Mouse (Mus musculus): ENCODE data around the gene Rps27. TPM values are rescaled to one million over a fixed set of nuclear protein-coding genes. Genes with fewer than 3 reads are reported as not detected.

Gene Rps27
- total and polyA plus RNA-seq, 3 experiments, result 2,476 to 6,504 TPM; not detected in 1

- TF ChIP-seq MYC (IDR thresholded peaks at IDR 0.05; ENCODE audit: low read depth, low read length) (peak; percentile 71; the same call in 1 of the 2 replicates), NRF1 (IDR thresholded peaks at IDR 0.05; ENCODE audit: insufficient read depth, low read depth, low read length, poor library complexity, severe bottlenecking) (no peak), JUND (IDR thresholded peaks at IDR 0.05; ENCODE audit: low read depth, low read length) (no peak; the same call in 1 of the 2 replicates), EP300 (IDR thresholded peaks at IDR 0.05; ENCODE audit: low read depth in 1 of 2, low read length in 2 of 2) (peak in 1 of 2 experiments; percentile 44; a peak in 1 of 4 replicates), USF2 (IDR thresholded peaks at IDR 0.05; ENCODE audit: borderline replicate concordance in 1 of 2, insufficient read depth in 1 of 2, low read depth in 1 of 2, low read length in 2 of 2) (no peak), CTCF (IDR thresholded peaks at IDR 0.05 in 2 of 3, conservative IDR thresholded peaks at IDR 0.05 in 1 of 3; ENCODE audit: control insufficient read depth in 1 of 3, insufficient read depth in 1 of 3, low read depth in 2 of 3, low read length in 3 of 3, poor library complexity in 1 of 3, severe bottlenecking in 1 of 3) (peak; percentile 34 to 97 (median 84); a peak in 5 of 6 replicates), KAT2A (conservative IDR thresholded peaks at IDR 0.05; ENCODE audit: low read depth, low read length) (no peak), POLR2AphosphoS5 (IDR thresholded peaks at IDR 0.05; ENCODE audit: borderline replicate concordance, low read depth, low read length) (no peak), RAD21 (IDR thresholded peaks at IDR 0.05; ENCODE audit: low read depth, low read length) (peak; percentile 88), ZNF384 (IDR thresholded peaks at IDR 0.05; ENCODE audit: low read depth, low read length) (0 out of 2 replicates have a peak, but pooled peaks have one; percentile 38), MEF2A (IDR thresholded peaks at IDR 0.05; ENCODE audit: extremely low read depth, insufficient replicate concordance, low read depth, low read length, poor library complexity, severe bottlenecking) (no peak), MAZ (IDR thresholded peaks at IDR 0.05; ENCODE audit: low read depth, low read length) (no peak; the same call in 1 of the 2 replicates), HCFC1 (IDR thresholded peaks at IDR 0.05; ENCODE audit: low read depth, low read length) (peak; percentile 63; the same call in 1 of the 2 replicates), ZC3H11A (IDR thresholded peaks at IDR 0.05; ENCODE audit: low read depth, low read length) (peak; percentile 81), POLR2AphosphoS2 (IDR thresholded peaks at IDR 0.05; ENCODE audit: low read length) (no peak)
These were observed 6.6 kb upstream of the Rps27 start (continued) for GRCm38 (mm10) chr3:90220088-90220487.

GRCm38 (mm10) chr3:90215825-90216380 is 2.5 kb upstream of the Rps27 start:
- peak; percentile 77 for DNase-seq (ENCODE audit: low read depth, low spot score)
- Histone ChIP-seq H3K27ac (ENCODE audit: control insufficient read depth, low read depth, low read length) (no peak overlapping the region), H3K9me3 (replicated peaks; ENCODE audit: insufficient read depth, low read length) (no peaks in the 10 kb centered on the region), H3K27me3 (ENCODE audit: control insufficient read depth in 1 of 2, insufficient read depth in 2 of 2, low read length in 2 of 2) (no peaks in the 10 kb centered on the region), H3K9ac (ENCODE audit: control insufficient read depth, low read depth, low read length, poor library complexity, severe bottlenecking) (no peak overlapping the region), H3K79me2 (ENCODE audit: control insufficient read depth, insufficient read depth, low read length, poor library complexity) (peaks cover 20% of the 10 kb centered on the region), H3K4me1 (ENCODE audit: control insufficient read depth in 1 of 2, insufficient read depth in 2 of 2, low read length in 2 of 2) (peaks cover 12 to 16% of the 10 kb centered on the region in 2 experiments; a peak in 3 of 4 replicates), H3K36me3 (ENCODE audit: control insufficient read depth in 1 of 2, insufficient read depth in 2 of 2, low read length in 2 of 2) (peaks cover 12 to 23% of the 10 kb centered on the region in 2 experiments), H3K4me3 (ENCODE audit: control insufficient read depth in 1 of 2, insufficient read depth in 1 of 2, low read depth in 2 of 2, low read length in 2 of 2) (no peak overlapping the region)
- peak; percentile 57; the same call in 1 of the 2 replicates for TF ChIP-seq TBP (IDR thresholded peaks at IDR 0.05; ENCODE audit: low read depth, low read length)
- TF ChIP-seq MAX (IDR thresholded peaks at IDR 0.05; ENCODE audit: low read length), result peak; percentile 47; the same call in 1 of the 2 replicates
- TF ChIP-seq BHLHE40 (IDR thresholded peaks at IDR 0.05; ENCODE audit: borderline replicate concordance, low read depth, low read length), result no peak
- TF ChIP-seq MYC (IDR thresholded peaks at IDR 0.05; ENCODE audit: low read depth, low read length), result peak; percentile 89
- no peak for TF ChIP-seq TCF12 (IDR thresholded peaks at IDR 0.05; ENCODE audit: low read depth, low read length)
- TF ChIP-seq SMC3 (IDR thresholded peaks at IDR 0.05; ENCODE audit: low read depth, low read length), result peak; percentile 63
- peak; percentile 44; the same call in 1 of the 2 replicates for TF ChIP-seq MXI1 (IDR thresholded peaks at IDR 0.05; ENCODE audit: low read depth, low read length)
- peak; percentile 75 for TF ChIP-seq ZC3H11A (IDR thresholded peaks at IDR 0.05; ENCODE audit: low read depth, low read length)
- TF ChIP-seq SIN3A (IDR thresholded peaks at IDR 0.05; ENCODE audit: low read length), result 0 out of 2 replicates have a peak, but pooled peaks have one; percentile 50
- peak; percentile 97 for TF ChIP-seq ZNF384 (IDR thresholded peaks at IDR 0.05; ENCODE audit: low read depth, low read length)
- peak; percentile 27 to 68 (median 48); a peak in 5 of 6 replicates for TF ChIP-seq CTCF (IDR thresholded peaks at IDR 0.05 in 2 of 3, conservative IDR thresholded peaks at IDR 0.05 in 1 of 3; ENCODE audit: control insufficient read depth in 1 of 3, insufficient read depth in 1 of 3, low read depth in 2 of 3, low read length in 3 of 3, poor library complexity in 1 of 3, severe bottlenecking in 1 of 3)
- no peak for TF ChIP-seq TAL1 (IDR thresholded peaks at IDR 0.05; ENCODE audit: low read length)
- TF ChIP-seq USF1 (IDR thresholded peaks at IDR 0.05; ENCODE audit: low read depth, low read length), result peak; percentile 71
- peak; percentile 77 for TF ChIP-seq RAD21 (IDR thresholded peaks at IDR 0.05; ENCODE audit: low read depth, low read length)
- no peak for TF ChIP-seq POLR2A (IDR thresholded peaks at IDR 0.05; ENCODE audit: control insufficient read depth in 1 of 2, insufficient read depth in 1 of 2, low read depth in 1 of 2, low read length in 2 of 2, poor library complexity in 1 of 2)

Data from MEL (cell line).